Mouse (Mus musculus) bone marrow, adult 2 months (tissue): ENCODE data around the gene Nfkb1.

Source experiments
- CTCF ChIP-seq: fragments of 200-500 bp; IDR thresholded peaks from 2 replicates; pipeline ENCODE4 v1.5.1; 2011; ENCODE audit warnings: low read length, control low read depth; ENCODE audit not compliant: control insufficient read depth, insufficient read depth
- POLR2A ChIP-seq: fragments of 200-500 bp; IDR thresholded peaks from 2 replicates; pipeline ENCODE4 v1.6.1; 2011; ENCODE audit warnings: low read depth, mild to moderate bottlenecking, control low read depth, low read length, borderline replicate concordance; ENCODE audit not compliant: control insufficient read depth

DNA sequence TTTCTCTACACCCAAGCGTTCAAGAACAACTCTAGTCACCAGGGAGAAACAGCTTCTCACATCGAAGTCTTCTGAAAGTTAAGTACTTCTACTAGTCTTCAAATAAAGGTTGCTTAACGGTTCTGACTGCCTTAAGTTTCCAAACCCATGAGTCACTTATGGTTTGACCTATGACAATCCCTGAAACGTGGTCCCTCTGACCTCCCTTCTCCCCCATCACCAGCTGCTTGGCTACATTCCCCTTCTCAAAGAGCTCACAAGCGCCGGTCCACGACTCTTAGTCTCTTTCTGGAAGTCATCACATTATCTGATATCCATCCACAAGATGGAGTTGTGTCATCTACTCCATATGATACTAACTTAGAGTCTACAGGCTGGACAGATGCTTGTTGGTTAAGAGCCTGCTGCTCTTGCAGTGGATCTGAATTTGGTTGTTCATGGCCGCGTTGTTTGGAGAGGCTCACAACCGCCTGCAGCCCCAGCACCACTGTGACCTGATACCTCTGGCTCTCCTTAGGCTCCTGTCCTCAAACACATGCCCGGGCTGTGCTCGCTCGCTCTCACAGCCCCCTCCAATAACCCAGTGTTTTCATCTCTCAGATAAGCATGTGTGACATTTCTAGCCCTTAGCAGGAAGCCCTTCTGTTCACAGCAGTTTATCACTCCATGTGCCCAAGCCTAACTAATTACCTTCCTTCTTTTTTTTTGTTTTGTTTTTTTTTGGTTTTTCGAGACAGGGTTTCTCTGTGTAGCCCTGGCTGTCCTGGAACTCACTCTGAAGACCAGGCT, 55.5 kb downstream of the Nfkb1 start:
- TF ChIP-seq POLR2A (no peak), CTCF (no peak)
